Mouse (Mus musculus): ENCODE results near the gene Kng1. TPM values are rescaled to one million over a fixed set of nuclear protein-coding genes. Genes with fewer than 3 reads are reported as not detected.

Gene Kng1
- polyA plus RNA-seq, 1 experiment = 0.04 TPM

GRCm38 (mm10) chr16:23113903-23114302 is 56.2 kb downstream of the Kng1 start:
- DNase-seq (ENCODE audit: low read depth) = no peak

- DNase-seq (ENCODE audit: low read depth) = no peak
Observed at GRCm38 (mm10) chr16:23114339-23115171, 56.9 kb downstream of the Kng1 start.

- no peak for DNase-seq (ENCODE audit: low read depth)
Observed at GRCm38 (mm10) chr16:23115486-23115885, 57.8 kb downstream of the Kng1 start.

GRCm38 (mm10) chr16:23117173-23117572 is 59.5 kb downstream of the Kng1 start:
- no peak for DNase-seq (ENCODE audit: low read depth)

- no peak for DNase-seq (ENCODE audit: low read depth)
Observed at GRCm38 (mm10) chr16:23122446-23122845, 64.8 kb downstream of the Kng1 start.

- no peak for DNase-seq (ENCODE audit: low read depth)
Observed at GRCm38 (mm10) chr16:23123104-23123503, 65.4 kb downstream of the Kng1 start.

GRCm38 (mm10) chr16:23124398-23124797 is 66.7 kb downstream of the Kng1 start:
- no peak for DNase-seq (ENCODE audit: low read depth)

GRCm38 (mm10) chr16:23127311-23127672 is 69.6 kb downstream of the Kng1 start:
- DNase-seq (ENCODE audit: low read depth) = no peak

- no peak for DNase-seq (ENCODE audit: low read depth)
Observed at GRCm38 (mm10) chr16:23127673-23128375, 70.2 kb downstream of the Kng1 start, which contains the start of gene Rfc4. Rfc4 (minus strand) TSS chr16:23127737.

GRCm38 (mm10) chr16:23130303-23130702 is 72.6 kb downstream of the Kng1 start:
- DNase-seq (ENCODE audit: low read depth) = no peak

Other genes starting within 250 kb of the Kng1 start
- not detected in 2 replicates for gene Crygs, start 246.3 kb upstream of the Kng1 start, polyA plus RNA-seq (2012; rRNA removed)
- gene Tbccd1, start 200.2 kb upstream of the Kng1 start, polyA plus RNA-seq (2012; rRNA removed) = 18.1 and 19.8 TPM in 2 replicates
- gene Dnajb11, start 200.0 kb upstream of the Kng1 start, polyA plus RNA-seq (2012; rRNA removed) = 21.0 and 35.3 TPM in 2 replicates
- gene Ahsg, start 166.6 kb upstream of the Kng1 start, polyA plus RNA-seq (2012; rRNA removed) = 1.6 and 11.2 TPM in 2 replicates
- gene Fetub, start 139.5 kb upstream of the Kng1 start, polyA plus RNA-seq (2012; rRNA removed) = 10.9 and 13.7 TPM in 2 replicates
- 0.57 TPM in 1 of 2 replicates, not detected in the other for gene Hrg, start 106.8 kb upstream of the Kng1 start, polyA plus RNA-seq (2012; rRNA removed)
- gene Kng2, start 28.4 kb upstream of the Kng1 start, polyA plus RNA-seq (2012; rRNA removed) = 0.85 and 1.1 TPM in 2 replicates
- 149 and 173 TPM in 2 replicates for gene Eif4a2, start 49.6 kb downstream of the Kng1 start, polyA plus RNA-seq (2012; rRNA removed)
- 0.36 and 1.2 TPM in 2 replicates for gene Rfc4, start 69.9 kb downstream of the Kng1 start, polyA plus RNA-seq (2012; rRNA removed)
- gene Adipoq, start 88.7 kb downstream of the Kng1 start, polyA plus RNA-seq (2012; rRNA removed) = 935 and 1,691 TPM in 2 replicates
- gene St6gal1, start 166.9 kb downstream of the Kng1 start, polyA plus RNA-seq (2012; rRNA removed) = 119 and 203 TPM in 2 replicates

Measured in gonadal fat pad, adult 2 months (tissue).